Mouse (Mus musculus) hindbrain, embryonic 15.5 days (tissue): ENCODE measurements around the gene Omt2a. TPM values are rescaled to one million over a fixed set of nuclear protein-coding genes. Genes with fewer than 3 reads are reported as not detected.
"Not testable (repeated sequence)": the region's sequence is repeated elsewhere in the genome, so short reads cannot be mapped to it uniquely, and the experiment has no call there.

ENCODE experiments used
- ATAC-seq: fragments of 200-750 bp; cut with Nextera tagmentation; 2 replicates; pipeline ENCODE4 v1.8.0; 2017; ENCODE audit warnings: low read depth, moderate number of reproducible peaks, moderate TSS enrichment; ENCODE audit not compliant: low FRiP score
- H3K27ac ChIP-seq: fragments of 300-500 bp; sonication (generic); replicated peaks from 2 replicates; pipeline ENCODE4 v1.5.1; 2015; ENCODE audit warnings: mild to moderate bottlenecking, inconsistent platforms
- H3K27me3 ChIP-seq: fragments of 300-500 bp; sonication (generic); 2 replicates; pipeline ENCODE4 v1.6.1; 2015; ENCODE audit warnings: control low read depth, inconsistent platforms
- H3K36me3 ChIP-seq: fragments of 300-500 bp; sonication (generic); 2 replicates; pipeline ENCODE4 v1.6.1; 2015; ENCODE audit warnings: control low read depth, inconsistent platforms
- H3K4me1 ChIP-seq: fragments of 300-500 bp; sonication (generic); replicated peaks from 2 replicates; pipeline ENCODE4 v1.6.1; 2015; ENCODE audit warnings: control low read depth, inconsistent platforms
- H3K4me2 ChIP-seq: fragments of 300-500 bp; sonication (generic); 2 replicates; pipeline ENCODE4 v1.6.1; 2015; ENCODE audit warnings: moderate library complexity, mild to moderate bottlenecking, inconsistent platforms
- H3K4me3 ChIP-seq: fragments of 300-500 bp; sonication (generic); 2 replicates; pipeline ENCODE4 v1.5.1; 2015; ENCODE audit warnings: mild to moderate bottlenecking, inconsistent platforms
- H3K9ac ChIP-seq: fragments of 300-500 bp; sonication (generic); 2 replicates; pipeline ENCODE4 v1.6.1; 2015; ENCODE audit warnings: inconsistent platforms
- H3K9me3 ChIP-seq: fragments of 300-500 bp; sonication (generic); 2 replicates; pipeline ENCODE4 v1.6.1; 2016; ENCODE audit warnings: control low read depth, inconsistent platforms
- WGBS: fragments of 180-500 bp; shearing (Covaris S2); methylation state at CpG from one replicate; pipeline ENCODE4 v1.1.7; 2015; 5-methylcytosine and 5-hydroxymethylcytosine counted together
- polyA plus RNA-seq: library from polyadenylated mRNA; unstranded; fragments of >200 nt; fragmentation: Nextera tagmentation; extraction: Ambion mirVana; gene quantifications from 2 replicates; pipeline ENCODE4 v1.2.1, GENCODE M21; 2015

Omt2a gene
- polyA plus RNA-seq, 1 experiment from 2014 or later, result not detected

GRCm38 (mm10) chr9:78347004-78347403 lies 32.4 kb upstream of the Omt2a start:
- Histone ChIP-seq H3K9ac (no peak overlapping the region), H3K4me2 (no peak overlapping the region), H3K9me3 (no peaks in the 10 kb centered on the region), H3K36me3 (no peaks in the 10 kb centered on the region), H3K4me3 (no peak overlapping the region), H3K27me3 (no peaks in the 10 kb centered on the region), H3K4me1 (no peaks in the 10 kb centered on the region), H3K27ac (no peak overlapping the region)
- 74% methylated on average over 3 of the region's 3 CpGs for WGBS
- ATAC-seq, result no peak

GRCm38 (mm10) chr9:78345235-78345634 lies 30.6 kb upstream of the Omt2a start:
- H3K27ac ChIP-seq, ATAC-seq, H3K4me2 ChIP-seq, H3K36me3 ChIP-seq, H3K4me1 ChIP-seq, H3K9me3 ChIP-seq, H3K9ac ChIP-seq, H3K4me3 ChIP-seq, H3K27me3 ChIP-seq: not testable (repeated sequence)
- WGBS, result 81% methylated on average over 4 of the region's 4 CpGs

GRCm38 (mm10) chr9:78343055-78343454 lies 28.5 kb upstream of the Omt2a start:
- H3K4me2 ChIP-seq, H3K27ac ChIP-seq, ATAC-seq, H3K4me3 ChIP-seq, H3K9ac ChIP-seq, H3K9me3 ChIP-seq, H3K36me3 ChIP-seq, H3K27me3 ChIP-seq, H3K4me1 ChIP-seq: not testable (repeated sequence)
- WGBS, result 90% methylated on average over 9 of the region's 9 CpGs

GRCm38 (mm10) chr9:78342494-78342893 lies 27.9 kb upstream of the Omt2a start:
- H3K36me3 ChIP-seq, H3K27me3 ChIP-seq, H3K4me1 ChIP-seq, ATAC-seq, H3K4me3 ChIP-seq, H3K27ac ChIP-seq, H3K4me2 ChIP-seq, H3K9me3 ChIP-seq, H3K9ac ChIP-seq: not testable (repeated sequence)
- WGBS, result 95% methylated on average over 4 of the region's 4 CpGs

GRCm38 (mm10) chr9:78340324-78340723 lies 25.7 kb upstream of the Omt2a start:
- H3K4me3 ChIP-seq, H3K9ac ChIP-seq, H3K36me3 ChIP-seq, ATAC-seq, H3K4me1 ChIP-seq, H3K27me3 ChIP-seq, H3K9me3 ChIP-seq, H3K27ac ChIP-seq: not testable (repeated sequence)
- WGBS, result 18% methylated on average over 8 of the region's 8 CpGs
- H3K4me2 ChIP-seq, result 0 out of 2 replicates have a peak overlapping the region, but pooled peaks have one; percentile 28

GRCm38 (mm10) chr9:78337050-78337449 lies 22.5 kb upstream of the Omt2a start:
- H3K9me3 ChIP-seq, ATAC-seq, H3K4me2 ChIP-seq, H3K36me3 ChIP-seq, H3K9ac ChIP-seq, H3K27ac ChIP-seq, H3K4me3 ChIP-seq, H3K4me1 ChIP-seq, H3K27me3 ChIP-seq: not testable (repeated sequence)

- 88% methylated on average over 1 of the region's 1 CpGs for WGBS
- not testable (repeated sequence) for H3K4me1 ChIP-seq, H3K9ac ChIP-seq, H3K4me3 ChIP-seq, H3K27me3 ChIP-seq, ATAC-seq, H3K4me2 ChIP-seq, H3K36me3 ChIP-seq, H3K27ac ChIP-seq, H3K9me3 ChIP-seq
These were observed 12.7 kb upstream of the Omt2a start, which contains the start of gene Omt2b for GRCm38 (mm10) chr9:78327289-78327688. Omt2b (plus strand) TSS chr9:78327589.

GRCm38 (mm10) chr9:78319499-78319898 lies 4.9 kb upstream of the Omt2a start:
- no peaks in the 10 kb centered on the region for H3K4me1 ChIP-seq
- ATAC-seq, result no peak
- WGBS, result 43% methylated on average over 1 of the region's 1 CpGs

GRCm38 (mm10) chr9:78308122-78308521 lies 6.5 kb downstream of the Omt2a start:
- not testable (repeated sequence) for H3K9ac ChIP-seq, H3K4me2 ChIP-seq, H3K9me3 ChIP-seq, H3K4me1 ChIP-seq, H3K36me3 ChIP-seq, ATAC-seq, H3K4me3 ChIP-seq, H3K27me3 ChIP-seq, H3K27ac ChIP-seq
- 84% methylated on average over 3 of the region's 3 CpGs for WGBS

More at GRCm38 (mm10) chr9:78319499-78319898, 4.9 kb upstream of the Omt2a start:
- no peak overlapping the region for H3K4me3 ChIP-seq
- H3K36me3 ChIP-seq, result no peaks in the 10 kb centered on the region
- no peaks in the 10 kb centered on the region for H3K9me3 ChIP-seq
- H3K4me2 ChIP-seq, result no peak overlapping the region
- H3K9ac ChIP-seq, result no peak overlapping the region
- H3K27me3 ChIP-seq, result no peaks in the 10 kb centered on the region
- H3K27ac ChIP-seq, result no peak overlapping the region

GRCm38 (mm10) chr9:78299143-78299542 lies 15.5 kb downstream of the Omt2a start:
- H3K4me2 ChIP-seq, H3K9me3 ChIP-seq, H3K4me1 ChIP-seq, H3K27me3 ChIP-seq, ATAC-seq, H3K27ac ChIP-seq, H3K9ac ChIP-seq, H3K36me3 ChIP-seq, H3K4me3 ChIP-seq: not testable (repeated sequence)
- 60% methylated on average over 1 of the region's 1 CpGs for WGBS

GRCm38 (mm10) chr9:78298232-78298631 lies 16.4 kb downstream of the Omt2a start:
- Histone ChIP-seq H3K9me3 (no peaks in the 10 kb centered on the region), H3K4me3 (no peak overlapping the region), H3K4me1 (no peaks in the 10 kb centered on the region), H3K27ac (no peak overlapping the region), H3K27me3 (no peaks in the 10 kb centered on the region), H3K36me3 (no peaks in the 10 kb centered on the region), H3K4me2 (no peak overlapping the region), H3K9ac (no peak overlapping the region)
- WGBS, result 96% methylated on average over 1 of the region's 1 CpGs
- ATAC-seq, result no peak

- H3K4me2 ChIP-seq, H3K27ac ChIP-seq, H3K9me3 ChIP-seq, H3K36me3 ChIP-seq, H3K9ac ChIP-seq, H3K4me3 ChIP-seq, H3K27me3 ChIP-seq, H3K4me1 ChIP-seq: not testable (repeated sequence)
- 13% methylated on average over 6 of the region's 6 CpGs for WGBS
- peak; percentile 34; the same call in 1 of the 2 replicates for ATAC-seq
These were observed 18.5 kb downstream of the Omt2a start for GRCm38 (mm10) chr9:78296089-78296488.

- H3K9ac ChIP-seq, H3K4me3 ChIP-seq, H3K9me3 ChIP-seq, H3K4me1 ChIP-seq, ATAC-seq, H3K27me3 ChIP-seq, H3K27ac ChIP-seq, H3K4me2 ChIP-seq, H3K36me3 ChIP-seq: not testable (repeated sequence)
- WGBS, result 81% methylated on average over 7 of the region's 7 CpGs
These were observed 19.8 kb downstream of the Omt2a start for GRCm38 (mm10) chr9:78294781-78295180.
